ENCODE assay signal across 32 mouse cellular contexts in genomic region chr10:95698920-95699714, GRCm38 (mm10). TPM values are rescaled to one million over a fixed set of nuclear protein-coding genes. Genes with fewer than 3 reads are reported as not detected.
DNase-seq lines count a peak whose midpoint lies in the region; ATAC-seq lines count a peak whose summit lies in the region.
"Had no signal": no experiment of that assay in that cellular context is flagged by ENCODE, and none has a peak within 500 bp of the region (broad histone marks: within the 10 kb centered on the region; RNA-seq: fewer than 3 reads in every experiment).

No protein-coding gene starts in this region.

- no peak overlapping the region for H3K9ac ChIP-seq in kidney, embryonic 14.5 days (ENCODE audit: low read depth, low read length)
- H3K9ac ChIP-seq: heart, embryonic 15.5 days; hindbrain, embryonic 15.5 days; limb, embryonic 15.5 days; liver, embryonic 14.5 days; lung, embryonic 15.5 days; midbrain, embryonic 13.5 days; neural tube, embryonic 12.5 days had no signal

- no peaks in the 10 kb centered on the region for H3K9me3 ChIP-seq in kidney, embryonic 14.5 days (ENCODE audit: control insufficient read depth, low read length)
- H3K9me3 ChIP-seq: forebrain, embryonic 10.5 days; heart, embryonic 15.5 days; hindbrain, embryonic 15.5 days; limb, embryonic 15.5 days; lung, embryonic 15.5 days; megakaryocyte, embryonic 14.5 days; midbrain, embryonic 13.5 days; neural tube, embryonic 12.5 days had no signal

- H3K4me3 ChIP-seq in kidney, embryonic 14.5 days (ENCODE audit: low read length), result no peak overlapping the region
- H3K4me3 ChIP-seq: forebrain, embryonic 10.5 days; heart, adult 2 months; heart, embryonic 15.5 days; hindbrain, embryonic 15.5 days; limb, embryonic 15.5 days; lung, embryonic 15.5 days; megakaryocyte, embryonic 14.5 days; midbrain, embryonic 13.5 days; neural tube, embryonic 12.5 days had no signal

- no peak for ATAC-seq in kidney, embryonic 14.5 days (ENCODE audit: low FRiP score, low TSS enrichment)
- peak; percentile 28 for ATAC-seq in activated CD4-positive, CD25-positive, alpha-beta regulatory T cell, adult 4 months
- ATAC-seq: forebrain, embryonic 16.5 days; midbrain, embryonic 13.5 days had no signal

- peaks cover 4% of the 10 kb centered on the region; the same call in 1 of the 2 replicates for H3K4me1 ChIP-seq in kidney, embryonic 14.5 days (ENCODE audit: control insufficient read depth, insufficient read depth, low read length)
- H3K4me1 ChIP-seq: lung, embryonic 15.5 days had no signal

- H3K36me3 ChIP-seq in kidney, embryonic 14.5 days (ENCODE audit: control insufficient read depth, insufficient read depth, low read length), result no peaks in the 10 kb centered on the region
- H3K36me3 ChIP-seq: forebrain, embryonic 10.5 days; heart, embryonic 15.5 days; hindbrain, embryonic 15.5 days; limb, embryonic 15.5 days; lung, embryonic 15.5 days; midbrain, embryonic 13.5 days; neural tube, embryonic 12.5 days had no signal

- peak; percentile 74 for DNase-seq in kidney, adult 18-20 months
- peak; percentile 47 for DNase-seq in CD4-positive, CD25-positive, alpha-beta regulatory T cell, adult 2 months (ENCODE audit: low read depth, low spot score)
- peak; percentile 67 to 86 for DNase-seq in kidney, postnatal 25 days
- DNase-seq in left cerebral cortex, postnatal 25 days (ENCODE audit: low spot score in 2 of 2), result no peak
- DNase-seq in adrenal gland, postnatal 14 days, result no peak
- DNase-seq: adrenal gland, postnatal 36 days; B cell, adult 2 months; cerebellum, adult 11 months; cerebellum, postnatal 10 days; gastrocnemius, postnatal 14 days; heart, postnatal 36 days; left cerebral cortex, postnatal 4 days; lung, postnatal 36 days; right cerebral cortex, postnatal 25 days; spleen, adult 18-20 months had no signal

- WGBS in kidney, embryonic 14.5 days, result 82% methylated on average over 8 of the region's 8 CpGs

- H3K27me3 ChIP-seq in kidney, embryonic 14.5 days (ENCODE audit: control insufficient read depth, insufficient read depth, low read length), result no peaks in the 10 kb centered on the region
- H3K27me3 ChIP-seq: heart, embryonic 15.5 days; hindbrain, embryonic 15.5 days; limb, embryonic 15.5 days; lung, embryonic 15.5 days; midbrain, embryonic 13.5 days; neural tube, embryonic 12.5 days had no signal

- no peak overlapping the region for H3K27ac ChIP-seq in kidney, embryonic 14.5 days (ENCODE audit: low read depth, low read length)
- H3K27ac ChIP-seq: forebrain, embryonic 10.5 days; heart, adult 2 months; heart, embryonic 15.5 days; hindbrain, embryonic 15.5 days; kidney, postnatal 0 days; limb, embryonic 15.5 days; liver, embryonic 14.5 days; lung, embryonic 15.5 days; midbrain, embryonic 13.5 days; neural tube, embryonic 12.5 days had no signal

- intact Hi-C loops in left cerebral cortex, postnatal 25 days (cut with DNase I), result no loop called here

- H3K4me2 ChIP-seq in kidney, embryonic 14.5 days (replicated peaks; ENCODE audit: low read depth, low read length), result no peak overlapping the region
- H3K4me2 ChIP-seq: heart, embryonic 15.5 days; hindbrain, embryonic 15.5 days; limb, embryonic 15.5 days; lung, embryonic 15.5 days; midbrain, embryonic 13.5 days; neural tube, embryonic 12.5 days had no signal

RNA-seq across cellular contexts. Expression of gene Anapc15-ps, which starts 25.9 kb away (rescaled TPM):
- polyA plus RNA-seq in kidney, embryonic 14.5 days (2014; fragmentation: Nextera tagmentation; extraction: Ambion mirVana), result 0.59 TPM in 1 of 2 replicates, not detected in the other
- not detected for polyA plus RNA-seq in activated CD4-positive, CD25-positive, alpha-beta regulatory T cell, adult 4 months (2017; shearing (Covaris generic))
- total RNA-seq in left cerebral cortex, postnatal 25 days (2021), result not detected
- not detected in 2 replicates for total RNA-seq in adrenal gland, postnatal 14 days (2021)
- total RNA-seq: adrenal gland, postnatal 36 days; gastrocnemius, postnatal 14 days; heart, adult 2 months; heart, postnatal 36 days; left cerebral cortex, adult 18-20 months; left cerebral cortex, postnatal 4 days; monocyte, adult 5-6 weeks had no signal
- polyA plus RNA-seq: embryonic facial prominence, embryonic 11.5 days; forebrain, embryonic 10.5 days; forebrain, embryonic 16.5 days; heart, adult 2 months; heart, embryonic 15.5 days; hindbrain, embryonic 15.5 days; kidney, postnatal 0 days; limb, embryonic 15.5 days; liver, embryonic 14.5 days; midbrain, embryonic 13.5 days; neural tube, embryonic 12.5 days had no signal

Comparison
In these comparisons a context has a peak if more than half of its experiments do, and no peak if none do; other contexts are left out.
1. DNase-seq: peak in kidney, adult 18-20 months (single experiment), CD4-positive, CD25-positive, alpha-beta regulatory T cell, adult 2 months (single experiment) and kidney, postnatal 25 days (2 of 2); none in left cerebral cortex, postnatal 25 days (0 of 2) and adrenal gland, postnatal 14 days (single experiment).